Mouse (Mus musculus): ENCODE results near the gene Armh3. TPM values are rescaled to one million over a fixed set of nuclear protein-coding genes. Genes with fewer than 3 reads are reported as not detected.
A peak's percentile ranks its signal among the peaks of the same experiment; 100 is the strongest.
"Not testable (repeated sequence)": the region's sequence is repeated elsewhere in the genome, so short reads cannot be mapped to it uniquely, and the experiment has no call there.

The Armh3 gene
- total RNA-seq, 2 experiments from 2014 or later, result 17.5 to 20.2 TPM

GRCm38 (mm10) chr19:45993981-45994737, 4.1 kb downstream of the Armh3 start:
- DNase-seq (ENCODE audit: low spot score in 2 of 2), result no peak

- DNase-seq (ENCODE audit: low spot score in 2 of 2), result not testable (repeated sequence)
Observed at GRCm38 (mm10) chr19:45993441-45993840, 4.8 kb downstream of the Armh3 start.

- DNase-seq (ENCODE audit: low spot score in 2 of 2), result no peak
Observed at GRCm38 (mm10) chr19:45991171-45991570, 7.1 kb downstream of the Armh3 start.

GRCm38 (mm10) chr19:45988238-45988637, 10.1 kb downstream of the Armh3 start:
- DNase-seq (ENCODE audit: low spot score in 2 of 2), result no peak

GRCm38 (mm10) chr19:45984379-45984778, 13.9 kb downstream of the Armh3 start:
- DNase-seq (ENCODE audit: low spot score in 2 of 2), result no peak

GRCm38 (mm10) chr19:45960770-45961169, 37.5 kb downstream of the Armh3 start:
- no peak for DNase-seq (ENCODE audit: low spot score in 2 of 2)

- DNase-seq (ENCODE audit: low spot score in 2 of 2), result peak; percentile 46 to 65
Observed at GRCm38 (mm10) chr19:45956736-45957135, 41.6 kb downstream of the Armh3 start.

- DNase-seq (ENCODE audit: low spot score in 2 of 2), result peak; percentile 22 to 23
Observed at GRCm38 (mm10) chr19:45953286-45953685, 45.0 kb downstream of the Armh3 start.

GRCm38 (mm10) chr19:45949236-45949635, 49.1 kb downstream of the Armh3 start:
- no peak for DNase-seq (ENCODE audit: low spot score in 2 of 2)

- peak; percentile 50 to 52 for DNase-seq (ENCODE audit: low spot score in 2 of 2)
Observed at GRCm38 (mm10) chr19:45947764-45948163, 50.5 kb downstream of the Armh3 start.

- no peak for DNase-seq (ENCODE audit: low spot score in 2 of 2)
Observed at GRCm38 (mm10) chr19:45947286-45947685, 51.0 kb downstream of the Armh3 start.

GRCm38 (mm10) chr19:45946541-45946940, 51.7 kb downstream of the Armh3 start:
- DNase-seq (ENCODE audit: low spot score in 2 of 2), result peak in 1 of 2 experiments; percentile 22

- DNase-seq (ENCODE audit: low spot score in 2 of 2), result peak; percentile 25 to 56
Observed at GRCm38 (mm10) chr19:45945986-45946385, 52.3 kb downstream of the Armh3 start.

- DNase-seq (ENCODE audit: low spot score in 2 of 2), result no peak
Observed at GRCm38 (mm10) chr19:45943758-45944157, 54.5 kb downstream of the Armh3 start.

- no peak for DNase-seq (ENCODE audit: low spot score in 2 of 2)
Observed at GRCm38 (mm10) chr19:45938064-45938463, 60.2 kb downstream of the Armh3 start.

- DNase-seq (ENCODE audit: low spot score in 2 of 2), result peak in 1 of 2 experiments; percentile 30
Observed at GRCm38 (mm10) chr19:45937530-45937929, 60.8 kb downstream of the Armh3 start.

GRCm38 (mm10) chr19:45927236-45927635, 71.1 kb downstream of the Armh3 start:
- DNase-seq (ENCODE audit: low spot score in 2 of 2), result no peak

GRCm38 (mm10) chr19:45926342-45926741, 71.9 kb downstream of the Armh3 start:
- no peak for DNase-seq (ENCODE audit: low spot score in 2 of 2)

GRCm38 (mm10) chr19:45920299-45921090, 77.8 kb downstream of the Armh3 start:
- no peak for DNase-seq (ENCODE audit: low spot score in 2 of 2)

- DNase-seq (ENCODE audit: low spot score in 2 of 2), result peak; percentile 16 to 40
Observed at GRCm38 (mm10) chr19:45918406-45918805, 79.9 kb downstream of the Armh3 start.

GRCm38 (mm10) chr19:45917856-45918255, 80.4 kb downstream of the Armh3 start:
- DNase-seq (ENCODE audit: low spot score in 2 of 2), result peak in 1 of 2 experiments; percentile 56

- no peak for DNase-seq (ENCODE audit: low spot score in 2 of 2)
Observed at GRCm38 (mm10) chr19:45916461-45916860, 81.8 kb downstream of the Armh3 start.

Data from left cerebral cortex, adult 18-20 months (tissue).